Mouse (Mus musculus) heart, embryonic 16.5 days (tissue): ENCODE data around the gene St6galnac6. TPM values are rescaled to one million over a fixed set of nuclear protein-coding genes. Genes with fewer than 3 reads are reported as not detected.
A peak's percentile ranks its signal among the peaks of the same experiment; 100 is the strongest.

Experiments used
- ATAC-seq: fragments of 200-750 bp; cut with Nextera tagmentation; replicated peaks from 2 replicates; pipeline ENCODE4 v1.8.0; 2017; ENCODE audit warnings: moderate number of reproducible peaks; ENCODE audit not compliant: insufficient read depth, low FRiP score; ENCODE audit errors: extremely low read depth
- H3K27ac ChIP-seq: fragments of 300-500 bp; sonication (generic); 2 replicates; pipeline ENCODE4 v1.5.1; 2014; ENCODE audit warnings: mild to moderate bottlenecking, low read length, control low read depth, moderate library complexity
- H3K27me3 ChIP-seq: fragments of 300-500 bp; sonication (generic); 2 replicates; pipeline ENCODE4 v1.6.1; 2014; ENCODE audit warnings: low read length, mixed read lengths; ENCODE audit not compliant: control insufficient read depth, insufficient read depth
- H3K36me3 ChIP-seq: fragments of 300-500 bp; sonication (generic); 2 replicates; pipeline ENCODE4 v1.6.1; 2014; ENCODE audit not compliant: control insufficient read depth, insufficient read depth
- H3K4me1 ChIP-seq: fragments of 300-500 bp; sonication (generic); 2 replicates; pipeline ENCODE4 v1.6.1; 2014; ENCODE audit warnings: low read length, mixed read lengths; ENCODE audit not compliant: control insufficient read depth, insufficient read depth
- H3K4me2 ChIP-seq: fragments of 300-500 bp; sonication (generic); 2 replicates; pipeline ENCODE4 v1.6.1; 2014; ENCODE audit warnings: low read depth, mild to moderate bottlenecking, control low read depth, low read length
- H3K4me3 ChIP-seq: fragments of 300-500 bp; sonication (generic); 2 replicates; pipeline ENCODE4 v1.5.1; 2014; ENCODE audit warnings: mild to moderate bottlenecking, control low read depth, low read length
- H3K9ac ChIP-seq: fragments of 300-500 bp; sonication (generic); 2 replicates; pipeline ENCODE4 v1.6.1; 2014; ENCODE audit warnings: low read length, control low read depth
- H3K9me3 ChIP-seq: fragments of 300-500 bp; sonication (generic); replicated peaks from 2 replicates; pipeline ENCODE4 v1.6.1; 2016; ENCODE audit warnings: low read length; ENCODE audit not compliant: control insufficient read depth
- WGBS: fragments of 180-500 bp; shearing (Covaris S2); extraction: QIAGEN DNeasy Blood & Tissue Kit; methylation state at CpG from one replicate; pipeline ENCODE4 v1.1.7; 2014; 5-methylcytosine and 5-hydroxymethylcytosine counted together
- polyA plus RNA-seq: library from polyadenylated mRNA; unstranded; fragments of >200 nt; fragmentation: Nextera tagmentation; extraction: Ambion mirVana; gene quantifications from 2 replicates; pipeline ENCODE4 v1.2.1, GENCODE M21; 2015

Gene St6galnac6
- polyA plus RNA-seq, 1 experiment from 2014 or later = 33.4 TPM

GRCm38 (mm10) chr2:32647366-32647765 is 47.9 kb downstream of the St6galnac6 start:
- H3K4me1 ChIP-seq = peaks cover 29% of the 10 kb centered on the region
- H3K4me2 ChIP-seq = peak overlapping the region; percentile 41
- no peak for ATAC-seq
- H3K27me3 ChIP-seq = no peaks in the 10 kb centered on the region
- 59% methylated on average over 7 of the region's 7 CpGs for WGBS
- H3K4me3 ChIP-seq = peak overlapping the region; percentile 61
- no peaks in the 10 kb centered on the region for H3K9me3 ChIP-seq
- H3K36me3 ChIP-seq = no peaks in the 10 kb centered on the region
- H3K9ac ChIP-seq = peak overlapping the region; percentile 80
- H3K27ac ChIP-seq = peak overlapping the region; percentile 89

GRCm38 (mm10) chr2:32653764-32654163 is 54.3 kb downstream of the St6galnac6 start:
- peak overlapping the region; percentile 46 for H3K4me2 ChIP-seq
- H3K4me3 ChIP-seq = peak overlapping the region; percentile 7
- H3K4me1 ChIP-seq = peaks cover 26% of the 10 kb centered on the region
- WGBS = 24% methylated on average over 7 of the region's 7 CpGs
- no peak for ATAC-seq
- peak overlapping the region; percentile 79 for H3K27ac ChIP-seq
- no peaks in the 10 kb centered on the region for H3K27me3 ChIP-seq
- no peaks in the 10 kb centered on the region for H3K9me3 ChIP-seq
- H3K9ac ChIP-seq = peak overlapping the region; percentile 54
- no peaks in the 10 kb centered on the region for H3K36me3 ChIP-seq

- Histone ChIP-seq H3K27ac (peak overlapping the region; percentile 79), H3K4me3 (no peak overlapping the region), H3K4me2 (peak overlapping the region; percentile 46), H3K36me3 (no peaks in the 10 kb centered on the region), H3K9me3 (no peaks in the 10 kb centered on the region), H3K9ac (peak overlapping the region; percentile 54), H3K27me3 (no peaks in the 10 kb centered on the region), H3K4me1 (peaks cover 26% of the 10 kb centered on the region)
- 48% methylated on average over 14 of the region's 14 CpGs for WGBS
- ATAC-seq = no peak
Observed at GRCm38 (mm10) chr2:32654743-32655393, 55.4 kb downstream of the St6galnac6 start.

- no peak overlapping the region for H3K4me3 ChIP-seq
- no peak overlapping the region for H3K9ac ChIP-seq
- H3K4me2 ChIP-seq = peak overlapping the region; percentile 46; the same call in 1 of the 2 replicates
Observed at GRCm38 (mm10) chr2:32655394-32655744, 55.9 kb downstream of the St6galnac6 start.

GRCm38 (mm10) chr2:32655826-32656225 is 56.3 kb downstream of the St6galnac6 start:
- ATAC-seq = peak; percentile 80
- WGBS = 41% methylated on average over 12 of the region's 12 CpGs
- Histone ChIP-seq H3K4me1 (peaks cover 26% of the 10 kb centered on the region), H3K27me3 (no peaks in the 10 kb centered on the region), H3K9me3 (no peaks in the 10 kb centered on the region), H3K27ac (peak overlapping the region; percentile 79), H3K9ac (no peak overlapping the region), H3K36me3 (no peaks in the 10 kb centered on the region), H3K4me3 (no peak overlapping the region), H3K4me2 (peak overlapping the region; percentile 46; the same call in 1 of the 2 replicates)

More at GRCm38 (mm10) chr2:32655394-32655744, 55.9 kb downstream of the St6galnac6 start:
- H3K36me3 ChIP-seq = no peaks in the 10 kb centered on the region
- H3K27me3 ChIP-seq = no peaks in the 10 kb centered on the region
- H3K9me3 ChIP-seq = no peaks in the 10 kb centered on the region
- H3K27ac ChIP-seq = peak overlapping the region; percentile 79
- H3K4me1 ChIP-seq = peaks cover 26% of the 10 kb centered on the region
- ATAC-seq = no peak; the same call in 1 of the 2 replicates
- WGBS = 65% methylated on average over 3 of the region's 3 CpGs

- H3K36me3 ChIP-seq = no peaks in the 10 kb centered on the region
- no peak overlapping the region for H3K9ac ChIP-seq
- no peak for ATAC-seq
- H3K4me3 ChIP-seq = no peak overlapping the region
- H3K4me1 ChIP-seq = peaks cover 36% of the 10 kb centered on the region
- no peaks in the 10 kb centered on the region for H3K9me3 ChIP-seq
- WGBS = 85% methylated on average over 2 of the region's 2 CpGs
- H3K4me2 ChIP-seq = no peak overlapping the region
- no peak overlapping the region for H3K27ac ChIP-seq
- H3K27me3 ChIP-seq = no peaks in the 10 kb centered on the region
Observed at GRCm38 (mm10) chr2:32658873-32659272, 59.4 kb downstream of the St6galnac6 start.

GRCm38 (mm10) chr2:32661509-32662107 is 62.1 kb downstream of the St6galnac6 start:
- WGBS = 14% methylated on average over 7 of the region's 7 CpGs
- no peak overlapping the region for H3K4me3 ChIP-seq
- peak overlapping the region; percentile 52 for H3K9ac ChIP-seq
- H3K9me3 ChIP-seq = no peaks in the 10 kb centered on the region
- H3K4me1 ChIP-seq = peaks cover 30% of the 10 kb centered on the region
- H3K27me3 ChIP-seq = no peaks in the 10 kb centered on the region
- H3K4me2 ChIP-seq = no peak overlapping the region
- H3K27ac ChIP-seq = peak overlapping the region; percentile 76
- peak; percentile 71 for ATAC-seq
- no peaks in the 10 kb centered on the region for H3K36me3 ChIP-seq

GRCm38 (mm10) chr2:32662291-32662690 is 62.8 kb downstream of the St6galnac6 start:
- Histone ChIP-seq H3K4me2 (no peak overlapping the region), H3K9ac (peak overlapping the region; percentile 52), H3K27me3 (no peaks in the 10 kb centered on the region), H3K4me1 (peaks cover 30% of the 10 kb centered on the region), H3K27ac (peak overlapping the region; percentile 76), H3K9me3 (no peaks in the 10 kb centered on the region), H3K36me3 (no peaks in the 10 kb centered on the region), H3K4me3 (no peak overlapping the region)
- ATAC-seq = no peak
- WGBS = 45% methylated on average over 5 of the region's 5 CpGs

GRCm38 (mm10) chr2:32665345-32665744 is 65.8 kb downstream of the St6galnac6 start:
- 57% methylated on average over 8 of the region's 8 CpGs for WGBS
- no peaks in the 10 kb centered on the region for H3K9me3 ChIP-seq
- ATAC-seq = no peak
- H3K4me1 ChIP-seq = peaks cover 32% of the 10 kb centered on the region
- H3K4me3 ChIP-seq = no peak overlapping the region
- H3K36me3 ChIP-seq = no peaks in the 10 kb centered on the region
- H3K27ac ChIP-seq = peak overlapping the region; percentile 61
- H3K9ac ChIP-seq = 0 out of 2 replicates have a peak overlapping the region, but pooled peaks have one; percentile 1
- no peaks in the 10 kb centered on the region for H3K27me3 ChIP-seq
- no peak overlapping the region for H3K4me2 ChIP-seq
